ENCODE assay signal across 20 mouse cellular contexts in genomic region chr12:8359418-8360112, GRCm38 (mm10). TPM values are rescaled to one million over a fixed set of nuclear protein-coding genes. Genes with fewer than 3 reads are reported as not detected.
DNase-seq lines count a peak whose midpoint lies in the region; ATAC-seq and TF ChIP-seq lines count a peak whose summit lies in the region.
"Had no signal": no experiment of that assay in that cellular context is flagged by ENCODE, and none has a peak within 500 bp of the region (broad histone marks: within the 10 kb centered on the region; RNA-seq: fewer than 3 reads in every experiment).

No protein-coding gene starts in this region.

- 94% methylated on average over 3 of the region's 3 CpGs for WGBS in lung, embryonic 15.5 days

- no peak for ATAC-seq in lung, embryonic 15.5 days (ENCODE audit: borderline replicate concordance, extremely low read depth, low FRiP score, low TSS enrichment)
- ATAC-seq: forebrain, embryonic 15.5 days; intestine, embryonic 16.5 days; midbrain, embryonic 16.5 days had no signal

- no peaks in the 10 kb centered on the region for H3K36me3 ChIP-seq in lung, embryonic 15.5 days
- no peaks in the 10 kb centered on the region for H3K36me3 ChIP-seq in ES-E14 (ENCODE audit: control insufficient read depth, insufficient read depth, low read length, poor library complexity, severe bottlenecking)
- no peaks in the 10 kb centered on the region for H3K36me3 ChIP-seq in splenic B cell, adult 2 months (ENCODE audit: control insufficient read depth, insufficient read depth, low read length, poor library complexity, severe bottlenecking)
- H3K36me3 ChIP-seq: forebrain, embryonic 15.5 days; hindbrain, embryonic 12.5 days had no signal

- peaks cover 30% of the 10 kb centered on the region for H3K4me1 ChIP-seq in lung, embryonic 15.5 days
- H3K4me1 ChIP-seq in ES-E14 (ENCODE audit: control insufficient read depth in 2 of 2, insufficient read depth in 2 of 2, low read length in 2 of 2, poor library complexity in 1 of 2): no peaks in the 10 kb centered on the region

- in situ Hi-C loops in ES-E14 (cut with MboI; ENCODE audit: low sequenced_read_pairs in 2 of 2, unreplicated experiment in 2 of 2): no loop called here

- no peaks in the 10 kb centered on the region for H3K9me3 ChIP-seq in lung, embryonic 15.5 days
- H3K9me3 ChIP-seq in ES-E14 (ENCODE audit: control insufficient read depth, insufficient read depth, low read depth, low read length): no peaks in the 10 kb centered on the region
- H3K9me3 ChIP-seq: forebrain, embryonic 15.5 days had no signal

- no peak overlapping the region for H3K9ac ChIP-seq in lung, embryonic 15.5 days
- H3K9ac ChIP-seq in ES-E14 (ENCODE audit: insufficient read depth, low read depth, low read length, poor library complexity, severe bottlenecking): no peak overlapping the region
- H3K9ac ChIP-seq: forebrain, embryonic 15.5 days; hindbrain, embryonic 12.5 days had no signal

- peak overlapping the region; percentile 95; the same call in 1 of the 2 replicates for H3K27ac ChIP-seq in lung, embryonic 15.5 days
- peak overlapping the region; percentile 19; the same call in 1 of the 2 replicates for H3K27ac ChIP-seq in ES-E14 (ENCODE audit: insufficient read depth, low read depth, low read length, poor library complexity, severe bottlenecking)
- H3K27ac ChIP-seq: hindbrain, embryonic 12.5 days had no signal

- no peak overlapping the region for H3K4me2 ChIP-seq in lung, embryonic 15.5 days
- H3K4me2 ChIP-seq: forebrain, embryonic 15.5 days; heart, embryonic 11.5 days; hindbrain, embryonic 12.5 days; liver, embryonic 11.5 days had no signal

- H3K27me3 ChIP-seq in lung, embryonic 15.5 days: no peaks in the 10 kb centered on the region
- no peaks in the 10 kb centered on the region for H3K27me3 ChIP-seq in splenic B cell, adult 2 months (ENCODE audit: control insufficient read depth, insufficient read depth, low read length, poor library complexity, severe bottlenecking)
- H3K27me3 ChIP-seq: forebrain, embryonic 15.5 days; hindbrain, embryonic 12.5 days had no signal

- H3K4me3 ChIP-seq in lung, embryonic 15.5 days: no peak overlapping the region
- no peak overlapping the region for H3K4me3 ChIP-seq in ES-E14 (ENCODE audit: insufficient read depth in 1 of 2, low read depth in 1 of 2, low read length in 2 of 2, poor library complexity in 1 of 2, severe bottlenecking in 1 of 2)
- H3K4me3 ChIP-seq: forebrain, embryonic 15.5 days; hindbrain, embryonic 12.5 days had no signal

- no peak for DNase-seq in lung, adult 18-20 months
- DNase-seq in ES-E14 (ENCODE audit: low read depth, low spot score): no peak
- DNase-seq in induced T-regulatory cell, adult 2 months (ENCODE audit: low read depth): peak; percentile 74
- peak; percentile 22 for DNase-seq in splenic B cell, adult 2 months (ENCODE audit: low read depth, low spot score)
- no peak for DNase-seq in B cell, adult 2 months
- no peak for DNase-seq in kidney, postnatal 14 days
- DNase-seq: adrenal gland, adult 8-10 months; cerebellum, postnatal 10 days; heart, postnatal 10 days; lung, adult 2 months; right cerebral cortex, postnatal 25 days had no signal

TF ChIP-seq in ES-E14, 5 proteins besides CTCF, POLR2A, EP300 and RAD21:
- TF ChIP-seq ZNF384 (IDR thresholded peaks at IDR 0.05; ENCODE audit: low read depth, low read length): no peak
- TF ChIP-seq ZC3H11A (IDR thresholded peaks at IDR 0.05; ENCODE audit: borderline replicate concordance, low read depth, low read length): no peak
- no peak for TF ChIP-seq CHD2 (IDR thresholded peaks at IDR 0.05; ENCODE audit: low read depth, low read length)
- TF ChIP-seq HCFC1 (IDR thresholded peaks at IDR 0.05; ENCODE audit: borderline replicate concordance, insufficient read depth, low read length): no peak
- TF ChIP-seq MAFK (IDR thresholded peaks at IDR 0.05; ENCODE audit: insufficient read depth, low read depth, low read length): no peak

RNA-seq across cellular contexts. Expression of gene Hs1bp3, which starts 46.3 kb away (rescaled TPM):
- 16.2 and 16.3 TPM in 2 replicates for polyA plus RNA-seq in lung, embryonic 15.5 days (2015; fragmentation: Nextera tagmentation; extraction: Ambion mirVana)
- 7.7 and 7.9 TPM in 2 replicates for total RNA-seq in ES-E14 (2012; rRNA removed)

RNA-seq across cellular contexts. Expression of gene Gdf7, which starts 57.8 kb away (rescaled TPM):
- polyA plus RNA-seq in lung, embryonic 15.5 days (2015; fragmentation: Nextera tagmentation; extraction: Ambion mirVana): not detected in 2 replicates
- 0.71 and 1.7 TPM in 2 replicates for total RNA-seq in ES-E14 (2012; rRNA removed)
- total RNA-seq: gastrocnemius, postnatal 4 days; megakaryocyte progenitor cell, adult 5-6 weeks had no signal
- polyA plus RNA-seq: intestine, embryonic 16.5 days; liver, embryonic 11.5 days had no signal

Comparison
In these comparisons a context has a peak if more than half of its experiments do, and no peak if none do; other contexts are left out.
1. DNase-seq: peak in induced T-regulatory cell, adult 2 months (single experiment) and splenic B cell, adult 2 months (single experiment); none in lung, adult 18-20 months (0 of 2), ES-E14 (single experiment), B cell, adult 2 months (0 of 2) and kidney, postnatal 14 days (single experiment).